ENCODE assay signal across 8 mouse cellular contexts in the genomic region with DNA sequence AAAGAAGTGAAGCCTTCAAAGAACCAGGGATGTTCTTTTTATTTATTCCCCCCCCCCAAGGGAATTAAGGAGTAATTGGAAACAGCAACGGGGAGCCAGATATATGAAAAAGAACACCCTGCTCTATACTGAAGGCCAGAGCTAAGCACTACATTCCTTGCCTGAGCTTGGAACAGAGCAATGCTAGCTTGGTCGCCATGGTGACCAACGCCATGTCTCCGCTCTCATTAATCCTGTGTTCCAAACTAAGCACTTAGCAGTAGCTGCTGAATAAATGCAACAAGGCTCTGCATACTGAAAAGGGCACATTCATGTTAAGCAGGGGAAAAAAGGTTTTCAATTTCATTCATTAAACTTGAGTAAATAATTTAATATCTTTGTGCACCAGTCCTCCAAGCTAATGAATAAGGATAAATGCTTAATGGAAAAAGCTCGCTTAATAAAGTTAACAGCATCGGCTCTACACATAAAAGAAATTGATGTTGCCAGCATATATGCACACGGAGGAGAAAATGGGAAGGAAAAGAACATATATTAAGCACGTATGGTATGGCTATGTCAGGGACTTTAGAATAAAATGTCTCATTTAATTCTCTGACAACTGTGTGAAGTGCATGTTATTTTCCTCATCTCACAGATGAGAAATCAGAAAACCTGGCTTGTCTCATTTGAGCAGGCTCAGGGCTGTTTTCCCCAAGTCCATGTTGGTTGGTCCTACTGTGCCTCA. TPM values are rescaled to one million over a fixed set of nuclear protein-coding genes. Genes with fewer than 3 reads are reported as not detected.
DNase-seq lines count a peak whose midpoint lies in the region; ATAC-seq lines count a peak whose summit lies in the region.

No protein-coding gene starts in this region.

- WGBS in lung, embryonic 15.5 days: 55% methylated on average over 8 of the region's 8 CpGs
- 6% methylated on average over 8 of the region's 8 CpGs for WGBS in forebrain, embryonic 13.5 days
- 49% methylated on average over 8 of the region's 8 CpGs for WGBS in limb, embryonic 12.5 days

- H3K4me1 ChIP-seq in lung, embryonic 15.5 days: no peaks in the 10 kb centered on the region
- peaks cover 71% of the 10 kb centered on the region for H3K4me1 ChIP-seq in forebrain, embryonic 13.5 days
- H3K4me1 ChIP-seq in limb, embryonic 12.5 days (replicated peaks): peaks cover 20% of the 10 kb centered on the region

- intact Hi-C loops in gastrocnemius, postnatal 36 days (cut with DNase I): no loop called here

- H3K4me2 ChIP-seq in lung, embryonic 15.5 days: no peak overlapping the region
- peak overlapping the region; percentile 11; the same call in 1 of the 2 replicates for H3K4me2 ChIP-seq in forebrain, embryonic 13.5 days
- H3K4me2 ChIP-seq in limb, embryonic 12.5 days: no peak overlapping the region

- no peak overlapping the region for H3K4me3 ChIP-seq in lung, embryonic 15.5 days
- no peak overlapping the region for H3K4me3 ChIP-seq in forebrain, embryonic 13.5 days
- no peak overlapping the region for H3K4me3 ChIP-seq in limb, embryonic 12.5 days (replicated peaks)

- H3K27me3 ChIP-seq in lung, embryonic 15.5 days: no peaks in the 10 kb centered on the region
- H3K27me3 ChIP-seq in forebrain, embryonic 13.5 days: no peaks in the 10 kb centered on the region
- no peaks in the 10 kb centered on the region for H3K27me3 ChIP-seq in limb, embryonic 12.5 days

- H3K27ac ChIP-seq in lung, embryonic 15.5 days: no peak overlapping the region
- peak overlapping the region; percentile 75 for H3K27ac ChIP-seq in forebrain, embryonic 13.5 days
- no peak overlapping the region for H3K27ac ChIP-seq in limb, embryonic 12.5 days

- H3K36me3 ChIP-seq in lung, embryonic 15.5 days: no peaks in the 10 kb centered on the region
- no peaks in the 10 kb centered on the region for H3K36me3 ChIP-seq in forebrain, embryonic 13.5 days (ENCODE audit: poor library complexity, severe bottlenecking)
- no peaks in the 10 kb centered on the region for H3K36me3 ChIP-seq in limb, embryonic 12.5 days

- ATAC-seq in lung, embryonic 15.5 days (ENCODE audit: borderline replicate concordance, extremely low read depth, low FRiP score, low TSS enrichment): peak; percentile 42; the same call in 1 of the 2 replicates
- ATAC-seq in forebrain, embryonic 13.5 days: peak; percentile 95
- ATAC-seq in limb, embryonic 12.5 days (ENCODE audit: insufficient number of reproducible peaks, insufficient read depth, low FRiP score, low TSS enrichment, low read depth): peak; percentile 83
- ATAC-seq in inflammation-experienced regulatory T-cells, adult 6 months: no peak

- DNase-seq in lung, postnatal 25 days (ENCODE audit: low spot score): no peak
- peak; percentile 21 for DNase-seq in right cerebral cortex, postnatal 25 days
- DNase-seq in heart, adult 18-20 months: no peak
- DNase-seq in gastrocnemius, postnatal 36 days: no peak

- H3K9ac ChIP-seq in lung, embryonic 15.5 days: no peak overlapping the region
- no peak overlapping the region for H3K9ac ChIP-seq in forebrain, embryonic 13.5 days
- H3K9ac ChIP-seq in limb, embryonic 12.5 days (replicated peaks): no peak overlapping the region

- H3K9me3 ChIP-seq in lung, embryonic 15.5 days: no peaks in the 10 kb centered on the region
- H3K9me3 ChIP-seq in forebrain, embryonic 13.5 days (replicated peaks): no peaks in the 10 kb centered on the region
- H3K9me3 ChIP-seq in limb, embryonic 12.5 days: no peaks in the 10 kb centered on the region

RNA-seq across cellular contexts. Expression of a gene that starts 25.4 kb away (rescaled TPM):
- 7.3 and 8.2 TPM in 2 replicates for polyA plus RNA-seq in lung, embryonic 15.5 days (2015; fragmentation: Nextera tagmentation; extraction: Ambion mirVana)
- polyA plus RNA-seq in forebrain, embryonic 13.5 days (2015; fragmentation: Nextera tagmentation; extraction: Ambion mirVana): 22.8 and 25.1 TPM in 2 replicates
- polyA plus RNA-seq in limb, embryonic 12.5 days (2016; fragmentation: Nextera tagmentation; extraction: Ambion mirVana): 109 and 119 TPM in 2 replicates
- under 1 TPM in 2 of 3 experiments, not detected in 1; 0.21 to 0.22 TPM for polyA plus RNA-seq in inflammation-experienced regulatory T-cells, adult 6 months (2017; shearing (Covaris generic))
- total RNA-seq in heart, adult 18-20 months (2021): 1 to 10 TPM; 3.9 to 5.1 TPM
- 10 to 100 TPM in 1 of 2 experiments, 1 to 10 TPM in 1; 9.4 to 10.9 TPM for total RNA-seq in gastrocnemius, postnatal 36 days (2021)
